Mouse (Mus musculus) layer of hippocampus, adult 9-10 months (tissue): ENCODE measurements around the gene 1700016K19Rik.
"Not testable (repeated sequence)": the region's sequence is repeated elsewhere in the genome, so short reads cannot be mapped to it uniquely, and the experiment has no call there.

ENCODE experiments used
- DNase-seq: peaks from one replicate; pipeline ENCODE4 v3.0.0; 2022; ENCODE audit warnings: low spot score

Gene 1700016K19Rik

GRCm38 (mm10) chr11:75985948-75986347 is 13.8 kb upstream of the 1700016K19Rik start:
- no peak for DNase-seq

GRCm38 (mm10) chr11:75990965-75991835 is 8.5 kb upstream of the 1700016K19Rik start:
- peak; percentile 44 for DNase-seq

GRCm38 (mm10) chr11:75991911-75992310 is 7.8 kb upstream of the 1700016K19Rik start:
- DNase-seq = no peak

GRCm38 (mm10) chr11:75992481-75992880 is 7.2 kb upstream of the 1700016K19Rik start:
- no peak for DNase-seq

- DNase-seq = no peak
Measured at GRCm38 (mm10) chr11:75994357-75994756, 5.4 kb upstream of the 1700016K19Rik start.

- DNase-seq = no peak
Measured at GRCm38 (mm10) chr11:76000701-76001100, 989 bp downstream of the 1700016K19Rik start.

GRCm38 (mm10) chr11:76001237-76001878 is 1.6 kb downstream of the 1700016K19Rik start:
- DNase-seq = no peak

- not testable (repeated sequence) for DNase-seq
Measured at GRCm38 (mm10) chr11:76004276-76004675, 4.6 kb downstream of the 1700016K19Rik start.

GRCm38 (mm10) chr11:76008162-76008561 is 8.4 kb downstream of the 1700016K19Rik start:
- DNase-seq = no peak

- no peak for DNase-seq
Measured at GRCm38 (mm10) chr11:76009101-76009500, 9.4 kb downstream of the 1700016K19Rik start.

- DNase-seq = no peak
Measured at GRCm38 (mm10) chr11:76010838-76011624, 11.3 kb downstream of the 1700016K19Rik start.

- DNase-seq = no peak
Measured at GRCm38 (mm10) chr11:76015251-76015650, 15.5 kb downstream of the 1700016K19Rik start.

- DNase-seq = no peak
Measured at GRCm38 (mm10) chr11:76015814-76016213, 16.1 kb downstream of the 1700016K19Rik start.

- DNase-seq = no peak
Measured at GRCm38 (mm10) chr11:76019879-76020278, 20.2 kb downstream of the 1700016K19Rik start.

GRCm38 (mm10) chr11:76020916-76021315 is 21.2 kb downstream of the 1700016K19Rik start:
- no peak for DNase-seq

GRCm38 (mm10) chr11:76025080-76025583 is 25.4 kb downstream of the 1700016K19Rik start:
- no peak for DNase-seq

GRCm38 (mm10) chr11:76026527-76027138 is 26.9 kb downstream of the 1700016K19Rik start:
- no peak for DNase-seq

- no peak for DNase-seq
Measured at GRCm38 (mm10) chr11:76027139-76028071, 27.7 kb downstream of the 1700016K19Rik start, which contains the start of gene Rflnb. Gene Rflnb, minus strand, starts transcription at chr11:76027782.

- DNase-seq = no peak
Measured at GRCm38 (mm10) chr11:76028072-76028465, 28.4 kb downstream of the 1700016K19Rik start.

- DNase-seq = no peak
Measured at GRCm38 (mm10) chr11:76033359-76033758, 33.6 kb downstream of the 1700016K19Rik start.

GRCm38 (mm10) chr11:76033836-76034235 is 34.1 kb downstream of the 1700016K19Rik start:
- DNase-seq = no peak
